Mouse (Mus musculus) cortical plate, adult 2 months (tissue): Measurements from ENCODE around the gene Vmn2r118.

ENCODE experiments used
- CTCF ChIP-seq: fragments of 200-500 bp; IDR thresholded peaks from 2 replicates; pipeline ENCODE4 v1.5.1; 2011; ENCODE audit warnings: mild to moderate bottlenecking, control low read depth, low read length; ENCODE audit not compliant: insufficient read depth; ENCODE audit errors: extremely low read depth
- POLR2A ChIP-seq: fragments of 200-500 bp; IDR thresholded peaks from 2 replicates; pipeline ENCODE4 v1.6.1; 2011; ENCODE audit warnings: mild to moderate bottlenecking, low read length, control low read depth; ENCODE audit not compliant: insufficient read depth; ENCODE audit errors: extremely low read depth

DNA sequence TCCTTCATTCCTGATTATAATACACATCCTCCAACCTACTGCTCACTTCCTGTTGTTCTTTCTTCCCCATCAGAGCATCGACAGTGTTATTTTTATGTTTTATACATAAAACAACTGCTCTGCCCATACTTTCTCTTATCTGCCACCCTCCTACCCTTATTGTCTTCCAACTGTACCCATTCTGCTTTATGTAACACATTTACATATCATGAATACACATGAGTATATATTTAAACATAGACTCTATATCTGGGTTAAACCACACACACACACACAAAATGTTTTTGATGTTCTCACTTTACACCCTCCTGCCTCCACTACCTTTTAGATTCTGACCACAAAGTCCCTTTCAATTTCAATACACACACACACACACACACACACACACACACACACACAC lies 76.5 kb downstream of the Vmn2r118 start:
- TF ChIP-seq POLR2A (no peak), CTCF (no peak)
